Mouse (Mus musculus): ENCODE results near the gene Zbtb7b. TPM values are rescaled to one million over a fixed set of nuclear protein-coding genes. Genes with fewer than 3 reads are reported as not detected.
A peak's percentile ranks its signal among the peaks of the same experiment; 100 is the strongest.

The Zbtb7b gene
- polyA plus RNA-seq, 1 experiment from 2014 or later, result 1.2 TPM

GRCm38 (mm10) chr3:89384331-89385076 is 10.1 kb downstream of the Zbtb7b start:
- DNase-seq (ENCODE audit: low spot score), result no peak
- peaks cover 53% of the 10 kb centered on the region for H3K4me1 ChIP-seq
- 59% methylated on average over 12 of the region's 12 CpGs for WGBS
- peak overlapping the region; percentile 20 for H3K27ac ChIP-seq (replicated peaks)
- H3K9me3 ChIP-seq, result no peaks in the 10 kb centered on the region
- H3K36me3 ChIP-seq (replicated peaks), result peaks cover 16% of the 10 kb centered on the region
- no peak overlapping the region for H3K4me3 ChIP-seq
- H3K27me3 ChIP-seq (replicated peaks; ENCODE audit: low read depth, poor library complexity, severe bottlenecking), result peaks cover 36% of the 10 kb centered on the region

GRCm38 (mm10) chr3:89383651-89384255 is 10.8 kb downstream of the Zbtb7b start:
- H3K4me3 ChIP-seq, result no peak overlapping the region
- 79% methylated on average over 5 of the region's 5 CpGs for WGBS
- peaks cover 18% of the 10 kb centered on the region for H3K36me3 ChIP-seq (replicated peaks)
- DNase-seq (ENCODE audit: low spot score), result no peak
- H3K27me3 ChIP-seq (replicated peaks; ENCODE audit: low read depth, poor library complexity, severe bottlenecking), result peaks cover 36% of the 10 kb centered on the region
- H3K27ac ChIP-seq (replicated peaks), result no peak overlapping the region
- no peaks in the 10 kb centered on the region for H3K9me3 ChIP-seq
- H3K4me1 ChIP-seq, result peaks cover 55% of the 10 kb centered on the region

GRCm38 (mm10) chr3:89382950-89383349 is 11.6 kb downstream of the Zbtb7b start:
- Histone ChIP-seq H3K27ac (replicated peaks) (no peak overlapping the region), H3K27me3 (replicated peaks; ENCODE audit: low read depth, poor library complexity, severe bottlenecking) (peaks cover 36% of the 10 kb centered on the region), H3K36me3 (replicated peaks) (peaks cover 18% of the 10 kb centered on the region), H3K9me3 (no peaks in the 10 kb centered on the region), H3K4me3 (no peak overlapping the region), H3K4me1 (peaks cover 56% of the 10 kb centered on the region)
- 63% methylated on average over 5 of the region's 5 CpGs for WGBS
- DNase-seq (ENCODE audit: low spot score), result no peak

- H3K4me1 ChIP-seq, result peaks cover 54% of the 10 kb centered on the region
- no peak for DNase-seq (ENCODE audit: low spot score)
- H3K36me3 ChIP-seq (replicated peaks), result peaks cover 18% of the 10 kb centered on the region
- 84% methylated on average over 9 of the region's 9 CpGs for WGBS
- no peak overlapping the region for H3K27ac ChIP-seq (replicated peaks)
- peaks cover 31% of the 10 kb centered on the region for H3K27me3 ChIP-seq (replicated peaks; ENCODE audit: low read depth, poor library complexity, severe bottlenecking)
- H3K4me3 ChIP-seq, result no peak overlapping the region
- no peaks in the 10 kb centered on the region for H3K9me3 ChIP-seq
Measured at GRCm38 (mm10) chr3:89382033-89382882, 12.3 kb downstream of the Zbtb7b start.

- WGBS, result 85% methylated on average over 11 of the region's 11 CpGs
- Histone ChIP-seq H3K36me3 (replicated peaks) (peaks cover 18% of the 10 kb centered on the region), H3K27ac (replicated peaks) (no peak overlapping the region), H3K4me1 (peaks cover 44% of the 10 kb centered on the region), H3K27me3 (replicated peaks; ENCODE audit: low read depth, poor library complexity, severe bottlenecking) (peaks cover 20% of the 10 kb centered on the region), H3K9me3 (no peaks in the 10 kb centered on the region), H3K4me3 (no peak overlapping the region)
- DNase-seq (ENCODE audit: low spot score), result no peak
Measured at GRCm38 (mm10) chr3:89381233-89381632, 13.3 kb downstream of the Zbtb7b start.

- 93% methylated on average over 18 of the region's 18 CpGs for WGBS
- Histone ChIP-seq H3K9me3 (no peaks in the 10 kb centered on the region), H3K4me3 (no peak overlapping the region), H3K36me3 (replicated peaks) (peaks cover 18% of the 10 kb centered on the region), H3K27ac (replicated peaks) (no peak overlapping the region), H3K4me1 (peaks cover 40% of the 10 kb centered on the region), H3K27me3 (replicated peaks; ENCODE audit: low read depth, poor library complexity, severe bottlenecking) (peaks cover 15% of the 10 kb centered on the region)
- DNase-seq (ENCODE audit: low spot score), result no peak
Measured at GRCm38 (mm10) chr3:89380711-89381110, 13.9 kb downstream of the Zbtb7b start.

GRCm38 (mm10) chr3:89380291-89380690 is 14.3 kb downstream of the Zbtb7b start:
- DNase-seq (ENCODE audit: low spot score), result no peak
- WGBS, result 93% methylated on average over 14 of the region's 14 CpGs
- H3K27ac ChIP-seq (replicated peaks), result no peak overlapping the region
- H3K9me3 ChIP-seq, result no peaks in the 10 kb centered on the region
- peaks cover 11% of the 10 kb centered on the region for H3K27me3 ChIP-seq (replicated peaks; ENCODE audit: low read depth, poor library complexity, severe bottlenecking)
- H3K4me3 ChIP-seq, result no peak overlapping the region
- H3K4me1 ChIP-seq, result peaks cover 36% of the 10 kb centered on the region
- H3K36me3 ChIP-seq (replicated peaks), result peaks cover 18% of the 10 kb centered on the region

- no peak overlapping the region for H3K27ac ChIP-seq (replicated peaks)
Measured at GRCm38 (mm10) chr3:89379388-89380131, 15.0 kb downstream of the Zbtb7b start.

GRCm38 (mm10) chr3:89378394-89379067 is 16.0 kb downstream of the Zbtb7b start:
- DNase-seq (ENCODE audit: low spot score), result peak; percentile 91
- WGBS, result under 1% methylated on average over 29 of the region's 29 CpGs
- H3K27ac ChIP-seq (replicated peaks), result peak overlapping the region; percentile 92

More at GRCm38 (mm10) chr3:89379388-89380131, 15.0 kb downstream of the Zbtb7b start:
- H3K4me3 ChIP-seq, result peak overlapping the region; percentile 74; the same call in 1 of the 2 replicates
- no peak for DNase-seq (ENCODE audit: low spot score)
- peaks cover 18% of the 10 kb centered on the region for H3K36me3 ChIP-seq (replicated peaks)
- H3K4me1 ChIP-seq, result peaks cover 28% of the 10 kb centered on the region
- no peaks in the 10 kb centered on the region for H3K9me3 ChIP-seq
- 87% methylated on average over 31 of the region's 31 CpGs for WGBS
- 0 out of 2 replicates have a peak, but pooled peaks cover 4% of the 10 kb centered on the region for H3K27me3 ChIP-seq (replicated peaks; ENCODE audit: low read depth, poor library complexity, severe bottlenecking)

GRCm38 (mm10) chr3:89377831-89378230 is 16.7 kb downstream of the Zbtb7b start:
- no peak for DNase-seq (ENCODE audit: low spot score)
- H3K27ac ChIP-seq (replicated peaks), result peak overlapping the region; percentile 92
- 65% methylated on average over 4 of the region's 4 CpGs for WGBS
- H3K36me3 ChIP-seq (replicated peaks), result peaks cover 18% of the 10 kb centered on the region
- 0 out of 2 replicates have a peak, but pooled peaks cover 3% of the 10 kb centered on the region for H3K27me3 ChIP-seq (replicated peaks; ENCODE audit: low read depth, poor library complexity, severe bottlenecking)
- H3K4me1 ChIP-seq, result peaks cover 31% of the 10 kb centered on the region
- no peaks in the 10 kb centered on the region for H3K9me3 ChIP-seq
- peak overlapping the region; percentile 74 for H3K4me3 ChIP-seq

More at GRCm38 (mm10) chr3:89378394-89379067, 16.0 kb downstream of the Zbtb7b start:
- 0 out of 2 replicates have a peak, but pooled peaks cover 3% of the 10 kb centered on the region for H3K27me3 ChIP-seq (replicated peaks; ENCODE audit: low read depth, poor library complexity, severe bottlenecking)
- H3K9me3 ChIP-seq, result no peaks in the 10 kb centered on the region
- peaks cover 18% of the 10 kb centered on the region for H3K36me3 ChIP-seq (replicated peaks)
- H3K4me1 ChIP-seq, result peaks cover 26% of the 10 kb centered on the region
- H3K4me3 ChIP-seq, result peak overlapping the region; percentile 74

- H3K27me3 ChIP-seq (replicated peaks; ENCODE audit: low read depth, poor library complexity, severe bottlenecking), result no peaks in the 10 kb centered on the region
- peaks cover 21% of the 10 kb centered on the region for H3K4me1 ChIP-seq
- no peak overlapping the region for H3K4me3 ChIP-seq
- H3K27ac ChIP-seq (replicated peaks), result no peak overlapping the region
- no peak for DNase-seq (ENCODE audit: low spot score)
- WGBS, result 46% methylated on average over 5 of the region's 5 CpGs
- H3K9me3 ChIP-seq, result no peaks in the 10 kb centered on the region
- H3K36me3 ChIP-seq (replicated peaks), result no peaks in the 10 kb centered on the region
Measured at GRCm38 (mm10) chr3:89373581-89374231, 20.9 kb downstream of the Zbtb7b start.
